Mouse (Mus musculus): Measurements from ENCODE around the gene Sh3gl1. TPM values are rescaled to one million over a fixed set of nuclear protein-coding genes. Genes with fewer than 3 reads are reported as not detected.

The Sh3gl1 gene
- polyA plus RNA-seq, 1 experiment from 2014 or later, result 127 TPM

DNA sequence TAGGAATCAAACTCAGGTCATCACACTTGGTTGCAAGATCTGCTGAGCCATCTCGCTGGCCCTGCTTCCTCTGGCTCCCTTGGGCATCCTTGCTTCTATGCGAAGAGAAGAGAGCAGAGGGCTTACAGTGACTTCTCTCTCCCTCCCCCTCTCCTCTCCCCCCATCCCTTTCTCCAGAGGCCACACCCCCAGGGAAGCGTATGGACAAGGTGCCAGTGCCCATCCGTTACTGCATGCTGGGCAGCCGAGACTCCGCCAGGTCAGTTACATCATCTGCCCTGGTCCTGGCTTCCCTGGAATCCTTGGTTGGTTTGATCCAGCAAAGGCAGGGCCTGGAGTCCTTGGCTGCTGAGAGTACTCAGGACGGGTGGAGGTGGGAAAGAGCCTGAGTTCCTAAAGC is 25.0 kb downstream of the Sh3gl1 start:
- H3K27ac ChIP-seq (ENCODE audit: low read length), result no peak overlapping the region
- H3K27me3 ChIP-seq (ENCODE audit: control insufficient read depth, insufficient read depth, low read length), result no peaks in the 10 kb centered on the region
- H3K4me2 ChIP-seq (replicated peaks; ENCODE audit: low read depth, low read length), result no peak overlapping the region
- WGBS, result 83% methylated on average over 7 of the region's 7 CpGs
- peaks cover 36% of the 10 kb centered on the region for H3K36me3 ChIP-seq (ENCODE audit: control insufficient read depth, insufficient read depth, low read length)
- H3K4me3 ChIP-seq (ENCODE audit: low read depth, low read length), result no peak overlapping the region
- H3K9me3 ChIP-seq (ENCODE audit: control insufficient read depth, low read depth, low read length), result no peaks in the 10 kb centered on the region
- ATAC-seq (ENCODE audit: insufficient number of reproducible peaks, insufficient read depth, low FRiP score, low read depth), result no peak
- H3K4me1 ChIP-seq (ENCODE audit: control insufficient read depth, insufficient read depth, low read length), result peaks cover 11% of the 10 kb centered on the region
- H3K9ac ChIP-seq (replicated peaks; ENCODE audit: low read depth, low read length), result no peak overlapping the region

DNA sequence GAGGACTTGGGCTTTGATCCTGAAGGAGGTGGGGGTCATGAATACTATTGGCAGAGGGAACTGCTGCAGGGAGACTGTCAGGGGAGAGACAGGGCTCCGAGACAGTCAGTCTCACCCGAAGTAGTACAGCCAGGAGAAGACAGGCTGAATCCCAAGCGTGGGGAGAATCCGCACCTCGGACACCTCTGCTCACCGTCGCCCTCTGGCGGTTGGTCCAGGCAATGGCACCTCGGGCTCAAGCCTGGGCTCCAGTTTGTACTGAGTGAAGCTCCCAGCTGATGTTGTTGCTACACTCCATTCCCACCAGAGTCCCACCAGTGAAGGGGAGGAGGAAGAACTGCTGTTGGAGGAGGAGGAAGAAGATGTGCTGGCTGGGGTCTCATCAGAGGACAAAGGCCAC is 25.8 kb downstream of the Sh3gl1 start:
- no peaks in the 10 kb centered on the region for H3K9me3 ChIP-seq (ENCODE audit: control insufficient read depth, low read depth, low read length)
- no peaks in the 10 kb centered on the region for H3K27me3 ChIP-seq (ENCODE audit: control insufficient read depth, insufficient read depth, low read length)
- H3K9ac ChIP-seq (replicated peaks; ENCODE audit: low read depth, low read length), result no peak overlapping the region
- ATAC-seq (ENCODE audit: insufficient number of reproducible peaks, insufficient read depth, low FRiP score, low read depth), result no peak
- H3K4me1 ChIP-seq (ENCODE audit: control insufficient read depth, insufficient read depth, low read length), result peaks cover 11% of the 10 kb centered on the region
- no peak overlapping the region for H3K27ac ChIP-seq (ENCODE audit: low read length)
- no peak overlapping the region for H3K4me3 ChIP-seq (ENCODE audit: low read depth, low read length)
- H3K36me3 ChIP-seq (ENCODE audit: control insufficient read depth, insufficient read depth, low read length), result peaks cover 29% of the 10 kb centered on the region
- peak overlapping the region; percentile 89; the same call in 1 of the 2 replicates for H3K4me2 ChIP-seq (replicated peaks; ENCODE audit: low read depth, low read length)
- 8% methylated on average over 9 of the region's 9 CpGs for WGBS

DNA sequence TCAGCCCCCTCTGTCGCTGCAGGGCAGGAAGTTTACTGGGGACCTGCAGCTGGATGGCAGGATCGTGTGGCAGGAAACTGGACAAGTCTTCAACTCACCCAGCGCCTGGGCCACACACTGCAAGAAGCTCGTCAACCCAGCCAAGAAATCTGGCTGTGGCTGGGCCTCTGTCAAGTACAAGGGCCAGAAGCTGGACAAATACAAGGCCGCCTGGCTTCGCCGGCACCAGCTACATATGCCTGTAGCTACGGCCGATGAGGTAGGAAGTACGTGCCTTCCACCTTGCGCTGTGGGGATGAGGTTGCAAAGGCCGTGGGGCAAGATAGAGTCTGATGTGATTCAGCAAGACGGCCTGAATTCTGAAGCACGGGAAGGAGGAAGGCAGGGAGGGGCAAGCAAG is 26.2 kb downstream of the Sh3gl1 start:
- no peaks in the 10 kb centered on the region for H3K9me3 ChIP-seq (ENCODE audit: control insufficient read depth, low read depth, low read length)
- peaks cover 25% of the 10 kb centered on the region for H3K36me3 ChIP-seq (ENCODE audit: control insufficient read depth, insufficient read depth, low read length)
- peak overlapping the region; percentile 89 for H3K4me2 ChIP-seq (replicated peaks; ENCODE audit: low read depth, low read length)
- H3K4me1 ChIP-seq (ENCODE audit: control insufficient read depth, insufficient read depth, low read length), result peaks cover 11% of the 10 kb centered on the region
- peak overlapping the region; percentile 70; the same call in 1 of the 2 replicates for H3K4me3 ChIP-seq (ENCODE audit: low read depth, low read length)
- H3K27me3 ChIP-seq (ENCODE audit: control insufficient read depth, insufficient read depth, low read length), result no peaks in the 10 kb centered on the region
- no peak for ATAC-seq (ENCODE audit: insufficient number of reproducible peaks, insufficient read depth, low FRiP score, low read depth)
- H3K27ac ChIP-seq (ENCODE audit: low read length), result no peak overlapping the region
- WGBS, result 65% methylated on average over 14 of the region's 14 CpGs
- H3K9ac ChIP-seq (replicated peaks; ENCODE audit: low read depth, low read length), result peak overlapping the region; percentile 67

DNA sequence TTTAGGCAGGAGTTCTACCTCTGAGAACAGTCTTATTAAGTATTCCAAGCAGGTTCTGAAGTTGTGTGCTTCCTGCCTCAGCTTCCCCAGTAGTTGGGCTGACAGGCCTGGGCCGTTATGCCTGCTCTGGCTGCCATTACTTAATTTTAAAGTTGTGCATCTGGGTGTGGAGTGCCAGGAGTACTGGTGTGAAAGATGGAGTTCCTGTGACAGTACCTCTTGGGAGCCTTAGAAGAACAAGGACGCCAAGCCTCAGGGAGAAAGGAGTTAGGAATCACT is 26.5 kb downstream of the Sh3gl1 start:
- no peaks in the 10 kb centered on the region for H3K27me3 ChIP-seq (ENCODE audit: control insufficient read depth, insufficient read depth, low read length)
- peak overlapping the region; percentile 89 for H3K4me2 ChIP-seq (replicated peaks; ENCODE audit: low read depth, low read length)
- WGBS, result 30% methylated on average over 2 of the region's 2 CpGs
- peaks cover 22% of the 10 kb centered on the region for H3K36me3 ChIP-seq (ENCODE audit: control insufficient read depth, insufficient read depth, low read length)
- H3K27ac ChIP-seq (ENCODE audit: low read length), result no peak overlapping the region
- H3K9me3 ChIP-seq (ENCODE audit: control insufficient read depth, low read depth, low read length), result no peaks in the 10 kb centered on the region
- peak overlapping the region; percentile 70 for H3K4me3 ChIP-seq (ENCODE audit: low read depth, low read length)
- H3K4me1 ChIP-seq (ENCODE audit: control insufficient read depth, insufficient read depth, low read length), result peaks cover 11% of the 10 kb centered on the region
- no peak for ATAC-seq (ENCODE audit: insufficient number of reproducible peaks, insufficient read depth, low FRiP score, low read depth)
- peak overlapping the region; percentile 67 for H3K9ac ChIP-seq (replicated peaks; ENCODE audit: low read depth, low read length)

DNA sequence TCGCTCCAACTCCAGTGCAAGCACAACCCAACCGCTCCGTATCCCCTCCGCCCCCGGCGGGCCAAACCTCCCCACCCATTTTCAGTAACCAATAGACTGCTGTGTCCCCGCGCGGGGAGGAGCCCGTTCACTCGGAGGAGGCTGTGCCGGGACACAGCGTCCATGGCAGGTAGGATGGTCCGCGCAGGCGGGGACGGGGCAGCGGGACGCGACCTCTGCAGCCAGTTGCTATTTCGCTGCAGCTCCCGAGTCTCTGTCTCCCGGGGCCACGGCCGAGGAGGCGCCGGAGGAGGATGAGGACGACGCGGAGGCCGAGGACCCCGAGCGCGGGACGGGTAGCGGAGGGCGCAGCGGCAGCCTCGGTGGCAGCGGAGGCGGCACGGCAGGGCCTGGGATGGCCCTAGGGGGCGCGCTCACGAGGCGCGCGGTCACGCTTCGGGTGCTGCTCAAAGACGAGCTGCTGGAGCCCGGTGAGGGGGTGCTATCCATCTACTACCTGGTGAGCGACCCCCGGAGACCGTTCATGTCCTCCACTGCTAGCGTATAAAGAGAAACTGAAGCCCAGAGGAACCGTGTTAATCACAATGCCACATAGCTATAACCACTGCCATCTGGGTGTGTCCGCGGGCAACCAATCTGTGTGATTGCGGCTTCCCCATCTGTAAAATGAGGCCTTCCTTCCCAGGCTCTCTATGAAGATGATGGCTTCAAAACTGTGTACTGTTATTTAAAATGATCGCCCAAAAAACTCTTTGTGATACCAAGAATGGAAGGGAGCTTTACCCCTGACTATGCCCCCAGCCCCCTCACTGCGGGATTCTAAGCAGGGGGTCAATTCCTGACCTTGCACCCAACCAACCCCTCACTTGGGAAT is 27.1 kb downstream of the Sh3gl1 start:
- H3K9ac ChIP-seq (replicated peaks; ENCODE audit: low read depth, low read length), result peak overlapping the region; percentile 67
- H3K27me3 ChIP-seq (ENCODE audit: control insufficient read depth, insufficient read depth, low read length), result no peaks in the 10 kb centered on the region
- no peaks in the 10 kb centered on the region for H3K9me3 ChIP-seq (ENCODE audit: control insufficient read depth, low read depth, low read length)
- H3K36me3 ChIP-seq (ENCODE audit: control insufficient read depth, insufficient read depth, low read length), result peaks cover 19% of the 10 kb centered on the region
- peaks cover 11% of the 10 kb centered on the region for H3K4me1 ChIP-seq (ENCODE audit: control insufficient read depth, insufficient read depth, low read length)
- H3K4me3 ChIP-seq (ENCODE audit: low read depth, low read length), result peak overlapping the region; percentile 70
- 1% methylated on average over 62 of the region's 62 CpGs for WGBS
- peak overlapping the region; percentile 84 for H3K27ac ChIP-seq (ENCODE audit: low read length)
- H3K4me2 ChIP-seq (replicated peaks; ENCODE audit: low read depth, low read length), result peak overlapping the region; percentile 89
- peak; percentile 90 for ATAC-seq (ENCODE audit: insufficient number of reproducible peaks, insufficient read depth, low FRiP score, low read depth)

DNA sequence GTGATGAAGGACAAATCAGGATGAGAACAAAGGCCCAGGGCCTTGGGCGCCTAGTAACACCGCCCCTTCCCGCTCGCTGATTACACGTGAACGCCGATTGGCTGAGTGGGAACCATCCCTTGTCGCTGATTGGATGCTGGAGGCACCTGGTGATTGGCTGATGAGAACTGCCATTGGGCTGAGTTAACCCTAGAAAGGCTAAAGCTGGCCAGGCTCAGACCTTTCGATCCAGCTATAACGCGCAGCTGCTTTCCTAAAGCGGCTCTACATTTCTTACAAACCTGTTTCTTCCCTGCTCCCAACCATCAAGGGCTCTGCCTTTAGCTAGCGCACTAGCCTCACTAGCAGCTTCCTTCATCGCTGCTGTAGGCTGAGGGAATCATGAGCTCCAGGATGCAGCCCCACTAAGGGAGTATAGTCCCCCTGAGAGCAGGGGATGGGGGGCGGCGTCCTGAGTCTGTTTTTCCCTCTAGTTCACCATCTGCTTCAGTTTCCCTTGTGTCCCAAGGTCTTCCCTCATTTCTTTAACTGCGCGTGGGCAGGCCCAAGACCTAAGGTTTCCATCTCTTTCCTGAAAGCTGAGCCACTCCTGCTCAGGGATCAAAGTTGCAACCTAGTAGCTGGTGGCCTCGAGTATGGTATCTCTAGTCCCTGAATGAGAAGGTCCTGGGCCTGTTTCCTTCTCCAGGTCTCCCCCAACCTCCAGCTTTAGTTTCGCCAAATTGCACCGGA is 27.9 kb downstream of the Sh3gl1 start:
- Histone ChIP-seq H3K4me3 (ENCODE audit: low read depth, low read length) (peak overlapping the region; percentile 70), H3K27me3 (ENCODE audit: control insufficient read depth, insufficient read depth, low read length) (no peaks in the 10 kb centered on the region), H3K9me3 (ENCODE audit: control insufficient read depth, low read depth, low read length) (no peaks in the 10 kb centered on the region), H3K4me2 (replicated peaks; ENCODE audit: low read depth, low read length) (peak overlapping the region; percentile 89), H3K27ac (ENCODE audit: low read length) (peak overlapping the region; percentile 84), H3K36me3 (ENCODE audit: control insufficient read depth, insufficient read depth, low read length) (peaks cover 19% of the 10 kb centered on the region), H3K4me1 (ENCODE audit: control insufficient read depth, insufficient read depth, low read length) (peaks cover 11% of the 10 kb centered on the region), H3K9ac (replicated peaks; ENCODE audit: low read depth, low read length) (peak overlapping the region; percentile 67; the same call in 1 of the 2 replicates)
- peak; percentile 93 for ATAC-seq (ENCODE audit: insufficient number of reproducible peaks, insufficient read depth, low FRiP score, low read depth)
- whole genome bisulfite sequencing, result 1% methylated on average over 21 of the region's 21 CpGs

DNA sequence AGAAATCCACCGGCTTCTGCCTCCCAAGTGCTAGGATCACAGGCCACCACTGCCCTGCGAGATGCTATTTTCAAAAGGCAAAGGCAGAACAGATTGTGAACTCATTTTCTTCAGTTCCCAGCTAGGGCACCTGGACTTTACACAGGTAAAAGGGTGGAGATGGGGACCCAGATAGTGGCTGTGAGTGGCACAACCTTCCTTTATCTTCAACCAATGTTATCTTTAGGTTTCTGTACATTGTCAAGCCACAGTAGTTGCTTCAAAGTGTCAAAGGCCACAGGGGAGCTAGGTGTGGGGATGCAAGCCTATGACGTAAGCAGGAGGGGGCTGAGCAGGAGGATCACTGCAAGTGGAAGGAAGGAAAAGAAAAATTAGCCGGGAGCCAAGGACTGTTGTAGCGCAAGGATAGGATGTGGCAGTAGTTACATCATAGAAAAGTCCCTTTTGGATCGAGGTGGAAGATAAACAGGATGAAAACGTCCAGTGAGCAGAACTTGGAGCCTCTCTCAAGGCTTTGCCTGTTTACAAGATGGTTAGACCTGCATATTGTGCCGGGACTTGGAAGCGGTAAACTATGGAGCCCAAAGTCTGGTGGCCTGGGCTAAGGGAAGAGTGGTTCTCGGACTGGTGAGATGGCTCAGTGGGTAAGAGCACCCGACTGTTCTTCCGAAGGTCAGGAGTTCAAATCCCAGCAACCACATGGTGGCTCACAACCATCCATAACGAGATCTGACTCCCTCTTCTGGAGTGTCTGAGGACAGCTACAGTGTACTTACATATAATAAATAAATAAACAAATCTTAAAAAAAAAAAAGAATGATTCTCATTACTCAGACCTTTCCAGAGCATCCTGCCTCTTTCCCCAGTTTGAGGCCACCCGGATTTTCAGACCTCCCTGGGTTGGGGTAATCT is 28.7 kb downstream of the Sh3gl1 start:
- ATAC-seq (ENCODE audit: insufficient number of reproducible peaks, insufficient read depth, low FRiP score, low read depth), result no peak; the same call in 1 of the 2 replicates
- Histone ChIP-seq H3K4me2 (replicated peaks; ENCODE audit: low read depth, low read length) (peak overlapping the region; percentile 89), H3K4me1 (ENCODE audit: control insufficient read depth, insufficient read depth, low read length) (peaks cover 11% of the 10 kb centered on the region), H3K9ac (replicated peaks; ENCODE audit: low read depth, low read length) (0 out of 2 replicates have a peak overlapping the region, but pooled peaks have one; percentile 26), H3K36me3 (ENCODE audit: control insufficient read depth, insufficient read depth, low read length) (peaks cover 14% of the 10 kb centered on the region), H3K27ac (ENCODE audit: low read length) (peak overlapping the region; percentile 75), H3K27me3 (ENCODE audit: control insufficient read depth, insufficient read depth, low read length) (no peaks in the 10 kb centered on the region), H3K4me3 (ENCODE audit: low read depth, low read length) (peak overlapping the region; percentile 70), H3K9me3 (ENCODE audit: control insufficient read depth, low read depth, low read length) (no peaks in the 10 kb centered on the region)
- 17% methylated on average over 13 of the region's 14 CpGs for WGBS

DNA sequence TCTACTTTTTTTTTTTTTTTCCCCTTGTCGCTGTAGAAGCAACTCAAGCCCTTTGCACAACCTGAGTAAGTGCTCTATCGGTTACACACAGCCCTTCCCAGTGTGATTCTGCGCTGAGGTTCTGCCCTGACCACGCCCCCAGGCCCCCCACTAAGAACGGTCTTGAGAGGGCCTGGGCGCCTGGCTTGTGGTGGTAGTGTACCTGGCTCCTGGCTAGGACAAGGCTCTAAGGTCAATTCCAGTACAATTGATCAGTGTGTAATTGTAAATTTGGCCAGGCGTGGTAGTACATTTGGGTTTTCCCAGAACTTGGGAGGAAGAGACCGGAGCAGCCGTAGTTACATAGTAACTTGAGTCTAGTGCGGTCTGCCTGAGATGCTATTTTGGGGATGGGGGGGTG is 29.5 kb downstream of the Sh3gl1 start:
- no peak overlapping the region for H3K27ac ChIP-seq (ENCODE audit: low read length)
- no peaks in the 10 kb centered on the region for H3K9me3 ChIP-seq (ENCODE audit: control insufficient read depth, low read depth, low read length)
- H3K27me3 ChIP-seq (ENCODE audit: control insufficient read depth, insufficient read depth, low read length), result no peaks in the 10 kb centered on the region
- ATAC-seq (ENCODE audit: insufficient number of reproducible peaks, insufficient read depth, low FRiP score, low read depth), result no peak
- H3K36me3 ChIP-seq (ENCODE audit: control insufficient read depth, insufficient read depth, low read length), result peaks cover 8% of the 10 kb centered on the region
- no peak overlapping the region for H3K9ac ChIP-seq (replicated peaks; ENCODE audit: low read depth, low read length)
- H3K4me2 ChIP-seq (replicated peaks; ENCODE audit: low read depth, low read length), result no peak overlapping the region
- WGBS, result 51% methylated on average over 10 of the region's 10 CpGs
- no peak overlapping the region for H3K4me3 ChIP-seq (ENCODE audit: low read depth, low read length)
- peaks cover 11% of the 10 kb centered on the region for H3K4me1 ChIP-seq (ENCODE audit: control insufficient read depth, insufficient read depth, low read length)
